Mouse (Mus musculus): Measurements from ENCODE around the gene Gm21985.
A peak's percentile ranks its signal among the peaks of the same experiment; 100 is the strongest.
"Not testable (repeated sequence)": the region's sequence is repeated elsewhere in the genome, so short reads cannot be mapped to it uniquely, and the experiment has no call there.

Gene Gm21985

GRCm38 (mm10) chr2:112392689-112393088 is 126.6 kb downstream of the Gm21985 start:
- DNase-seq (ENCODE audit: low spot score), result no peak

DNA sequence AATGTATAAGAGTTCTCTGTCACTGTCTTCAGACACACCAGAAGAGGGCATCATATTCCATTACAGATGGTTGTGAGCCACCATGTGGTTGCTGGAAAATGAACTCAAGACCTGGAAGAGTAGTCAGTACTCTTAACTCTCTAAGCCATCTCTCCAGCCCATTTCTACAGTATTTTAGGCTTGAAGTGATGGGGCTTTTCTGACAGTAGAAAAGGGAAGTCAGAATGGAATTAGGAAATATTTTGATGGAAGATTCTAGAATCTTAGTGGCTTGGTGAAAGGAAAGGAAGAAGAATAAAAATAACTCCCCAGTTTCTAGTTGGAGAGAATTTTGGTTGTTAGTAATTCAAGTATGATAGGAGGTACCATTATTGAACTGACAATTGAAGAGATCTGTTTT is 127.8 kb downstream of the Gm21985 start:
- no peak for DNase-seq (ENCODE audit: low spot score)

GRCm38 (mm10) chr2:112396649-112397048 is 130.5 kb downstream of the Gm21985 start:
- no peak for DNase-seq (ENCODE audit: low spot score)

DNA sequence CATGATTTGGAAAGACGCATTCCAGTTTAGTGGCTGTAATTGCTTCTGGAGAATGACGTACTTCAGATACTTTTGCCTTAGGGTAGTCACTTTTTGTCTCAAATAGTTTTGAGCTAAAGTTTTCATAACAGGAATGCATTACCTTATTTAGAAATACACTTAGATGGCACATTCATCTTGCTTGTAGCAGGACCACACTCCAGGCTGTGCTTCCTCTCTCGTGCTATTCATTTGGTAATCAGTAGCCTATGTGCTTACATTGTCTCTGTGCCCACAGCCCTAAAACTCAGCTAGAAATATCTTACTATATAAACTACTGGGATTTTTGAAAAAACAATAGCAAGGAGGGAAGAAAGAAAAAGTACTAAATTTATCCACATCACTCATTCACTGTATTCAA is 140.9 kb downstream of the Gm21985 start:
- no peak for DNase-seq (ENCODE audit: low spot score)

GRCm38 (mm10) chr2:112425308-112425707 is 159.2 kb downstream of the Gm21985 start:
- DNase-seq (ENCODE audit: low spot score), result no peak

GRCm38 (mm10) chr2:112428534-112428933 is 162.4 kb downstream of the Gm21985 start:
- not testable (repeated sequence) for DNase-seq (ENCODE audit: low spot score)

GRCm38 (mm10) chr2:112429665-112430064 is 163.6 kb downstream of the Gm21985 start:
- DNase-seq (ENCODE audit: low spot score), result no peak

- DNase-seq (ENCODE audit: low spot score), result no peak
These were observed 164.3 kb downstream of the Gm21985 start for GRCm38 (mm10) chr2:112430403-112430802.

DNA sequence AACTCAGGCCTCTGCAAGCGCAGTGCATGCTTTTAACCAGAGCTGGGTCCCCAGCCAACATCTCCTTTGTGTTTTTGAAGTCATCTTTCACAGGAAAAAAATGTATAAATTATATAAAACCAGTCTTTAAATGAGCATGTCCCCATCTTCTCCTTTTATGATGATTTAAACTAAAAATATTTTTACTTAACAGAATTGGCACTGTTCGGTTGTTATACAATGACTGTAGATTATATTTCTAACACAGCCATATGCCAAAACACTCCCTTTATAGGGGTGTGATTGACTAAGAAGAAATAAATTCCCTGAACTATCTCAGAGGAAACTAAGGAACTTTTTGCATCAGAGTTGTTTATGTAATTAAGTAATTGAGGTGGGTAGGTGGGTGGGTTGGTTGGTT is 166.4 kb downstream of the Gm21985 start:
- DNase-seq (ENCODE audit: low spot score), result no peak

DNA sequence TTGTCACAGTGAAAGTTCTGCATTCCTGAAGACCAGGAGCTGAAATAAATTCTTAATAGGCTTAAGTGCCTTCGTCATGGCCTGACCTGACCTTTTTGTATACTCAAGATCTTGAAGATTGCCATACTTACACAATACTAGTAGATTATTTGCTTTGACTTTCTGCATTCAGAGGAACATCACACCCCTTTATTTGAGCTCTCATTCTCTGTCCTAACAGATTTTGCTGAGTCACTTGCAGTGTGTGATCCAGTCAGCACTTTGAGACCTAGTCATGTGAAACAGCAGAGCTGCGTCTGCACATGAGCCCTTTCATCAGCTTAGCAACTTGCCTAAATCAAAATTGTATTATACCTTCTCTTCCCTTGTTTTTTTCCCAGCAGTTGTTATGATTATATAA is 167.2 kb downstream of the Gm21985 start:
- no peak for DNase-seq (ENCODE audit: low spot score)

DNA sequence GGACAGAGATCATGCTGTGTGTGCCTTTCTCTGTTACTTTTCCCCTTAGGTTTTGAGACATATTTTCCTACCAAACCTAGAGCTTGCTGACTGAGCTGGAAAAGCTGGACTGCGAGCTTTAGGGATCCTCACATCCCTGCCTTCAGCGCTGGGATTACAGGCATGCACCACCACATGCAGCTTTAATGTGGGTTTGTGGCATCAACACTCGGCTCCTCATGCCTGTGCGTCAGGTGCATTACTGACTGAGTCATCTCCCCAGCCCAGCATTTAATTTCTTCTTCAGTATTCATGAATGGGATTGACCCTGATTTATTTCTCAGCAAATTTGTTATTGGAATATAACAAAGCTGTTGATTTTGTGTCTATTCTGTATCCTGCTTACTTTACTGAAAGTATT is 170.2 kb downstream of the Gm21985 start:
- DNase-seq (ENCODE audit: low spot score), result no peak

- DNase-seq (ENCODE audit: low spot score), result no peak
These were observed 171.5 kb downstream of the Gm21985 start for GRCm38 (mm10) chr2:112437589-112437988.

GRCm38 (mm10) chr2:112443491-112443890 is 177.4 kb downstream of the Gm21985 start:
- DNase-seq (ENCODE audit: low spot score), result no peak

- no peak for DNase-seq (ENCODE audit: low spot score)
These were observed 179.4 kb downstream of the Gm21985 start for GRCm38 (mm10) chr2:112445511-112445910.

DNA sequence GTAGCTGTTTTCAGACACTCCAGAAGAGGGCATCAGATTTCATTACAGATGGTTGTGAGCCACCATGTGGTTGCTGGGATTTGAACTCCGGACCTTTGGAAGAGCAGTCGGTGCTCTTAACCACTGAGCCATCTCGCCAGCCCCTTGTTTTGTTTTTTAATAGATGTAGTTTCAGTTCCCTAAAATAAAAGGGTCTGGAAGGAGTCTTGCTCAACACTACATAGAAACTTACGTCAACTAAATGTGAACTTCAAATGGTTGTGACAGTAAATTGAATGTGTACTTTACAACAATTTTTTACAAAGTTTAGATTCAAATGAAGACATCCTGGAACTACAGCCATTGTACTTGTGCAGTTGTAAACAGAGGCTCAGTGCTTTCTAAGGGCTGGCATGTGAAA is 181.9 kb downstream of the Gm21985 start:
- not testable (repeated sequence) for DNase-seq (ENCODE audit: low spot score)

DNA sequence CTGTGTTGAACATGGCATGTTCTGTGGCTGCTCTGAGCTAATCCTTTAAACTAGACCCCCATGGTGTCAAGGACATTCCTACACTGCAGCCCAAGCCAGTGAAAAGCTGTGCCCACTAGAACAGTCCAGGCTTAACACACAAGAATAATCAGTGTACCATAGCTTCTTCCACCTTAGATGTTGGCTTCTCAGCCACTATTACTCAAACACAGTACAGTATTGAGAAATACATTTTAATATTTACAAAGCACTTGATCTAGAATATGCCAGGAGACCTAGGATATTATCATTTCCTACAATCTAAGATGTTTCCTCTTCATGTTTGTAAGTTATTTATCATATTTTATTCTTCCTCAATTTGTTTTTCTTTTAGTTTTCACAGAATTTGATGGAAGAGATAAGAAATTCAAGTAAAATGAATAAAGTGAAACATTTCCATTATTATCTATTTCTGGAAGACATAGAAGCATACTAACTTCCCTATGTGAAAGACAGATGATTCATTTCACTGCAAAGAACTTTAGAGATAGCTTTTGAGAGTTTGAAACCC is 182.5 kb downstream of the Gm21985 start:
- no peak for DNase-seq (ENCODE audit: low spot score)

DNA sequence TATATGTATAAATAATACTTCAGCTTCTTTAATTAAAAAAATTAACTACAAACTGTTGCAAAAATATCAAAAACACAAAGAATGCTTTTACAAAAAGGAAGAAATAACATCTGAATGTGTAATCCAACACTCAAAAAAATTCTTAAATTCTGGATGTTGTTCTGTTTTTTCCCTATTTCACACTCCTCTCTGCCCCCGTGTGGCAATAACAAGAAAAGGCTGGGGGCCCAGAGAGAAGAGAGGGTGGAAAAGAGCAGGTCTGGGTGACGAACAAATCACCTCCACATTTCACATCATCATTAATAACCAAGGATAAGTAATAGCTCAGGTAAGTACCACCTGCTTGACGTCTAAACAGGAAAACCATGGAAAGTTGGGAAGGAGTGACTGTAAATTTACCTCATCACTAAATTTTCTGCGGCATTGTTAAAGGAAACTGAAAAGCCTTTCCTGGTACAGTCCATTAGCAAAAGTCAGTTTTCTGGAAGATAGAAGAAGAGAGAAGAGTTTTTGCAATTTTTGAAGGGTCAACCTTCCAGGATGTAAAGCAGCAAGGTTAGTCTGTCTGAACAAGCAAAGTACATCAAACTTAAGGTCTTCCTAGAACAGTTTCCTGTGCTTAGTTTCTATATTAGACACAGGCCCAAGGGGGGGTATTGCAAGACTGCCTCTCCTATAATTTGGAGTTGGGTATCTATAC is 183.6 kb downstream of the Gm21985 start:
- DNase-seq (ENCODE audit: low spot score), result peak; percentile 26

DNA sequence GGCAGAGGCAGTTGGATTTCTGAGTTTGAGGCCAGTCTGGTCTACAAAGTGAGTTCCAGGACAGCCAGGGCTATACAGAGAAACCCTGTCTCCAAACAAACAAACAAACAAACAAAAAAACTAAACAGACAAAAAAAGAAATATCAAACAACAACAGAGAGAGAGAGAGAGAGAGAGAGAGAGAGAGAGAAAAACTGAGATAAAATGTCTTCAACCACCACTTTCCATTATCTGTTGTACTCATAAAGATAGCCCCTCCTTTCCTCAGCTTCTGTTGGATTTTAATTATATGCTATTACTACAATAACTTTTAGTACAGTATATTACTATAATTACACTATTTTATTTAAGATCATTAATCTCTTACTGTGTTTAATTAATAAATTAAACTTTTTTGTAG is 186.4 kb downstream of the Gm21985 start:
- DNase-seq (ENCODE audit: low spot score), result not testable (repeated sequence)

DNA sequence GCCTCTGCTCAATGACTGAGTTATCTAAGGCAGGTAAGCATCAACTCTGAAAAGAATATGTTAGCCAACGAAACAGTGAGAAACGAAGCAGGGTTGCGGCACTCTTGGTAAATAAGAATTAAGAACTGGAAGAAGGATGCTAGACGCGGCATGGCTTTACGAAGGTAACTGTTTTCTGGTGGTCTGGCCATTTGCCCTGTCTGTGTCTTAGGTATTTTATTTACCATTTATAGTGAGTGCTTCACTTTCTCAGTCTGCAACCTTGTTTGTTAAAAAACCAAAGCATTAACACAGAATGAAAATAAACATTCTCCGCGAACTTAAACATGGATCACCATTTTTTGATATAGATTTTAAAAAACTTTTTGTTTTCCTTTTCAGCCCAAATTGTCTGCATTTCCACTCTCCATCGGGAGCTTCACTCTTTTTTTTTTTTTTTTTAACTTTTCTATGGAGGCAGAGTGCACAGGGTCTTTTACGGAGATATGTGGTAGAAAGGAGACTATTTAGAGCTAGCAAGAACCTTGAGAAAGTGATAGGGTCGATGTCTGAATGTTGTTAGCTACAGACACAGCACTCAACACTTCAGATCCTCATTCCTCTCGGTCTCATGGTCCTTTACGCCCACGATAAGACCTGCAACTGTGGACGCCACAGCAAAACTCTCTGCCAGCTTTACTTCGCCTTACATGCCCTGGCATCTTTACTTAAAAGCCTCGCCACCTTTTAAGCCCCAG is 188.2 kb downstream of the Gm21985 start:
- peak; percentile 2 for DNase-seq (ENCODE audit: low spot score)

GRCm38 (mm10) chr2:112454862-112455564 is 188.9 kb downstream of the Gm21985 start, which contains the start of gene Emc7:
Gene Emc7 (plus strand): TSS chr2:112454997.
- peak; percentile 96 for DNase-seq (ENCODE audit: low spot score)
